Mouse (Mus musculus) lung, postnatal 36 days (tissue): ENCODE data around the gene Cdk5rap1.

ENCODE experiments used
- DNase-seq: peaks from one replicate; pipeline ENCODE4 v3.0.0; 2022; ENCODE audit warnings: mixed read lengths

Cdk5rap1 gene

GRCm38 (mm10) chr2:154372842-154373500, at the start of gene Cdk5rap1:
Cdk5rap1 (minus strand) TSS chr2:154373010.
- peak; percentile 8 for DNase-seq

DNA sequence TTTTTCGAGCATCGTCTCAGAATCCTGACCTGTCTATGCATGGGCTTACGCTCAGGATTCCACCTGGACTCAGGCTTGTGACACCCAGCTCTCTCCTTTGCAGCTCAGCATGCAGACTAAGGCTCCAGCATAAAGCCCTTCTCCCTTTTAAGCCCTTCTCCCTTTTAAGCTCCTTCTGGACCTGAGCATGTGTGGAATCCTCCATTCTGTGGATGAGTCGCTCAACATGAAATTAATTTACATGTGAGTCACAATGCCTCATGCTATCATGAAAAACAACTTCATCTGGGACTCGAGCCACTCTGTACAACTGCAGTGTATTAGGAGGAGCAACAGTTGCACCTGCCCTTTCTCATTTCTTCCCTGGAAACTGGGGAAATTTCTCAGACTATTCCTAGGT, 49.4 kb upstream of the Cdk5rap1 start:
- no peak for DNase-seq

DNA sequence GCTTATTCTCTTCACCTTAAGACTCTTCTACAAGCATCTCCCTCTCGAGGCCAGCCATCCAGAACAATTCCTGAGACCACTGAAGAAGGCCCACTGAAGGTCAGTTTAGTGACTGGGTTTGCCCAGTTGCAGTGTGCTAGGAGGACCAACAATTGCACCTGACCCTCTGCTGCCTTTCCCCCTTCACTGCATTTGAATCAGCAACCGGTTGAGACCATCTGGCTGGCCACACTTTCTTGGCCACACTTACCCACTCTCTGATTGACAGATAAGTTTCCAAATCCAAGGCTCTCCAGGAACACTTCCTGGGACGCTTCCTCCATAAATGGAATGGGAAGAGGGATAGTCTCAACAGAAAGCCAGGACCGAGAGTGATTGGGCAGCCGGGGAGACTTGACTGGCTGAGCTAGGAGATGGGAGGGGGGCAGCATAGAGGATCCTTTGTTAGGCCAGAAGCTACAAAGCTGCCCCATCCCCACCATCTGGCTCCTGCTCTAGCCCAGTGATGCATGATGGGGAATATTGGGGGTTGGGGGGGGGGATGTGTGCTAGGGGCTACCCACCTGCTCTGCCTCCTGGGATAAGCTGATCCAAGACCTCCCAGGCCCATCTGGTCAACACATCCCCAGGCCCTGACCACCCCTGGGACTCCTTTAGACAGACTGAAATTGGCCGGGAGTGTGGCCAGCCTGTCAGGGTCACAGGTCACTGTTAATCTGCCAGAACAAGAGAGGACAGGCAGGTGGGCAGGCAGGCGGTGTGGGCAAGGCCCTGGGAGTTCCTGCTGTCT, 48.3 kb upstream of the Cdk5rap1 start:
- no peak for DNase-seq

- DNase-seq, result no peak
These were observed 47.1 kb upstream of the Cdk5rap1 start for GRCm38 (mm10) chr2:154419631-154420515.

GRCm38 (mm10) chr2:154418001-154418400, 45.2 kb upstream of the Cdk5rap1 start:
- DNase-seq, result no peak

DNA sequence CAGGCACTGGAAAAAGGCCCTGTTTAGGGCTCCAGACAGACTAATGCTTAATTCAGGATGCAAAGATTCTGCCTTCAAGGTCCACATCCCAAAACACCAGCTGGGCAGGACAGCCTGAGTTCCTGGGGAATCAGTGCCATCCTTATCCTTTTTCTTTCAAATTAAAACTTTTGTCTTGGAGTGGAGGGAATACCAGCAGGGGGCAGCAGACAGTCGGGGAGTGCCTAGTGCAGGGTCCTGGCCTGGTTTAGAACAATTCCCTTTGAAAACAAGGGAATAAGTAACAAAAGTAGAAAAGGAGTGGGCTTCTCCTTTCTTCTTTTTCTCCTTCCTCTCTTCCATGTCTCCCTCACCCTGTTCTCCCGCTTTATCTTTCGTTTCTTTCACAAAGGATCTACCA, 44.3 kb upstream of the Cdk5rap1 start:
- peak; percentile 80 for DNase-seq

GRCm38 (mm10) chr2:154412018-154412666, 39.3 kb upstream of the Cdk5rap1 start:
- peak; percentile 82 for DNase-seq

- peak; percentile 57 for DNase-seq
These were observed 37.5 kb upstream of the Cdk5rap1 start for GRCm38 (mm10) chr2:154410355-154410754.

DNA sequence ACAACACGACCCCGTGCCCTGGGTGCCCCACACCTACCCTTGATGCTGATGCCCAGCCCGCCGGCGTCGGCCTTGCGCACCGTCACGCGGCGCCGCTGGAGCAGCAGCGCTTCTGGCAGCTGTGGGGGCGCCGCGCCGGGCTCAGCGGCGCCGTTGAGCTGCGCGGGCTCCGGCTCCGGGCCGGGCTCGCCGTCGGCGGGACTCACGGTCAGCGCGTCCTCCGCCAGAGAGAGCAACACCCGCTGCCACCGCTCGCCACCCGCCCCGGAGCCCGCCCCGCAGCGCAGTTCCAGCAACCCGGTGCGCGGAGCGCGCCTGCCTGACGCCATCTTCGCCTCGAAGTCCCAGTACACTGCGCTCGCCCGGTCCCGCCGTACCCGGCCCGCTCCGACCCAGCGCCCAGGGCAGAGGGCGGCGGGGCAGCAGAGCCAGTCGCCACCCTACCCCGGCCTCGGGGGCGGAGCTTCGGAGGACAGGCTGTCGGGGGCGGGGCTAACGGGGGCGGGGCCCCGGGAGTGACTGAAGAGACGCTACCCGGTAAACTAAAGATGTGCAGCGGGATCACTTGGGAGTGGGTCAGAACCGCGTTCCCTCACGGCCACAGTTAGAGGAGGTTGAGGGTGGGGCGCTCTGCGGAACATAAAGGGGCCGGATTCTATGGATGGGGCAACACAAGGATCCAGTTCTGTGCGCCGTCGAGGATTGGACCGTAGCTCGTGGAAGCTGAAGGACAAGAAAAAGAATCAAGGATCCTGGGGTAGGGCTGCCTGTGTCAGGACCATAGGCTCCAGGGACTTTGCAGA, 35.0 kb upstream of the Cdk5rap1 start, which contains the start of gene Snta1:
Gene Snta1 (minus strand): TSS at position 457 of the 803 bp plus-strand sequence.
- DNase-seq, result peak; percentile 89

GRCm38 (mm10) chr2:154407063-154407642, 34.3 kb upstream of the Cdk5rap1 start:
- no peak for DNase-seq

DNA sequence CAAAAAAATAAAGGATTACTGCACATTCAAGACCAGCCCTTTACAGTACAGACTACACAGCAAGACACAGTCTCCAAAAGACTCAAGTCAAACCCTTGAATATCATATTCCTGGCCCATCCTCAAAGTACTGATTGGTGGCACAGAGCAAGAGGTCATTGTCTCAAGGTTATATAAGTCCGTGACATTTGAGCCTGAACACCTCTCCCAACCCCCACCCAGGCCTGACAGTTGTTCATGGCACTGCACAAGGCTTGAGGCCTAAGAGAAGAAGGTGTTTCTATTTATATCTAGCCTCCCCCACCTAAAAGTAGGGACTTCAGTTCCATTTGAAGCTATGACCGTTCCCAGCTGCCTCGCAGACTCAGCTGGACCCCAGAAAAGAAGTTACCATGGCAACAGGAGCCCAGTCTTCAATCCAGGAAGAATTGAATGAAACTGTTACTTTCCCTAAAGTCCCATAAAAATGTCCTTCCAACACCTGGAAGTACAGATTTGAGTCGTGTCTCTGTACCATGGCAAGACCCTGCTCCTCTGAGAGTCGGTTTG, 32.7 kb upstream of the Cdk5rap1 start:
- DNase-seq, result no peak

DNA sequence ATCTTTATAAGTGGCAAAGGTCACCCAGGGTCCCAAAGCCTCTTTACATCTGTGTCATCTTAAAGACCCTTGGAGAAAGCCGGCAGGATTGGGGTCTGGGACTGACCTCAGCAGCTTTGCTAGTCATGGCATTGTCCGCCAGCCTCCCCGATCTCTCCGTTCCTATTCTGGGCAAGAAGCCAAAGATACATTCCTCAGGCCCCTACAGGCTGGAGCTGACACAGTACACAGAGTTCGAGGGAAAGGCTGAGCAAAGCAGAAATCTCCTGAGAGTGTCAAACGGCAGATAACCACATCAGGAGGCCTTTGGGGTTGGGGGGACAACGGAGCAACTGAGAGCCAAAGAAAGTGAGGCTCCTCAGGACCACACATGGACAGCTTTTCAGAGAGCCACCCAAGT, 30.0 kb upstream of the Cdk5rap1 start:
- DNase-seq, result peak; percentile 76

- DNase-seq, result no peak
These were observed 29.2 kb upstream of the Cdk5rap1 start for GRCm38 (mm10) chr2:154401976-154402375.

DNA sequence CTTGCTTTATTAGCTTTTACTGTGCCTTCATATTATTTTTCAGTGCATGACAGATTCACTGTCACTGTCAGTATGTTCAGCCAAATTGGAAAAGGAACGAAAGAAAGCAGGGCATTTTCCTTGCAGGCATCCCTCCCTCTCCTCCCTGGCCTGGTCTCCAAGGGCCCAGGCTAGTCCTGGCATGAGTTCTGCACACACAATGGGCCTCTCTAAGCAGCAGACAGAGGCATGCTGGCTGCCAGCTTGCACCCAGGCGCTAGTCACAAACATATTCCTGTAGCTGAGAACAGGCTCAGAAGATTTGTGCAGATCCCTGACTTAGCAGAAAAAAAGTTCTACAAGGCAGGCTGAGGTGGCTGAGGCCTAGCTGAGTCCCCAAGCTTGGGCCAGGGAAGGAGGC, 26.5 kb upstream of the Cdk5rap1 start:
- no peak for DNase-seq

DNA sequence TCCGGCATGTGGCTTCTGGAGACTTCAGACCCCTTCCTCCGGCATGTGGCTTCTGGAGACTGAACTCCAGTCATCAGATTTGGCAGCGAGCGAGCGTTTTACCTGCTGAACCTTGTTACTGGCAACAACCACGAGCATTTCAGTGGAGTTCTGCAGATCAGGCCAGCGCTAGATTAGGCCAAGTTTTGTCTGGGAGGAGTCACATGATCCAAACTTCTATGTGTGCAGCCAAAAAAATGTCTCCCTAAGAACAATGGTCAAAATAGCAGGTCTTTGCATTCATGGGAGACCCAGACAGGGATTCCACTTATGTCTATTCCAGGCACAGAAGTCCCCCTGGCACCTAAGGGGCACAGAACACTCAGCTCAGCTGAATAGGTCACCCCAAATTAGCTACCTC, 25.5 kb upstream of the Cdk5rap1 start:
- no peak for DNase-seq

- DNase-seq, result no peak
These were observed 23.7 kb upstream of the Cdk5rap1 start for GRCm38 (mm10) chr2:154396529-154396928.

DNA sequence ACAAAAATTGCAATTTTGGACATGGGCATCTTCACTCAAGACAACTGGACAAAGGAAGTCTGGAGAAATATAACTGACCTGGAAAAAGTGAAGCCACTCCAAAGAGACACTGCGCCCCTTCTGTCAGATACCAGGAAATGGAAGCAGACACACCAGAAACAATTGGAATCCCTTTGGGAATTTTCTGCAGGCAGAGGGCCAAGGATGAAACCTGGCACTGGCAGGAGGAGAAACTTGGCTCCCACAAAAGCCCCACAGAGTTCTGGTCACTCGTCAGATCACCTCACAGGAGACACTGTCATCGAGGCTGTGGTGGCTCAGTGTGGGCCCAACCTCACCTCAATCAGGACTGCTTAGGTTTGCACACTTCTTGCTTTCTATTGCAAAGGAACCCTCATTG, 21.8 kb upstream of the Cdk5rap1 start:
- no peak for DNase-seq

DNA sequence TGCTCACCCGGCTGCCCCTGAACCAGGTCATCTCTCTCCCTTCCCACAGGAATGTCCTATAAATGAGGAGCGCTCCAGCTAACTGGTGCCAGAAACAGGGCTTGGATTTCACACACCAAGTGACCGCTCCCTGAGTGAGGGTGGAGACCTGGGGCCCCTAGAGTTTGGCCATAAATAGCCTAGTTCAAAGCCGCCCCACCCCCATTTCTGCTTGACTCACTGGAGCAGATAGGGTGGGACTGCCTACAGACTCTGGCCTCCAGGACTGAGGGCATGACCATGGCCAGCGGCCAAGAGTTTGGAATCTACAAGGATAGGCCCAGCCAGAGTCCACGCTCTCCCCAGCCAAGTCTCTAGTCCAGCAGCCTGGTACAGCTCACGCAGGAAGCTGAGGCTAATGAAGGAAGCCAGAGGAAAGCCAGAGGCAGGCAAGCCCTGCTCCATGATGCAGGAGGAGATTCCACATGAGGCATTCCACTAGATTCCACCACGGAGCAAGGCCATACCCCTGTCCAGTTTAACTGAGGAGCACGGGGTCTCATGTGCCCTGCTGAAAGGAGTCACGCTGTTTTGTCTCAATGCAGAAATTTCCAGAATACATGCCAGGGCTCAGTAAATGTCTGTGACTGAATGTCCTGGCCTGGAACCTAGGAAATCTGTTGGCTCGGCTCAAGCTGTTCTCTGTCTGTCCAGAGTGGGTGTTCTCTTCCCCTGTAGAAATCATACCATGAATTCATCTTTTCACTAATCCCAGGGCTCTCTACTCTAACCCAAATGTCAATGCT, 17.6 kb upstream of the Cdk5rap1 start:
- DNase-seq, result peak; percentile 95

- DNase-seq, result no peak
These were observed 6.3 kb upstream of the Cdk5rap1 start for GRCm38 (mm10) chr2:154379103-154379502.
